Mouse (Mus musculus) MEL-GATA-1-ER (cell line): ENCODE data around the gene Selenon.
"Not testable (repeated sequence)": the region's sequence is repeated elsewhere in the genome, so short reads cannot be mapped to it uniquely, and the experiment has no call there.

Experiments used
- DNase-seq: peaks from one replicate; pipeline ENCODE4 v3.0.0-alpha.2; 2012; ENCODE audit warnings: low read depth; ENCODE audit errors: extremely low read depth

Selenon gene

GRCm38 (mm10) chr4:134510396-134510795 is 41.6 kb downstream of the Selenon start:
- no peak for DNase-seq

- DNase-seq: no peak
Observed at GRCm38 (mm10) chr4:134506713-134507112, 45.3 kb downstream of the Selenon start.

GRCm38 (mm10) chr4:134505966-134506594 is 45.9 kb downstream of the Selenon start:
- peak; percentile 96 for DNase-seq

DNA sequence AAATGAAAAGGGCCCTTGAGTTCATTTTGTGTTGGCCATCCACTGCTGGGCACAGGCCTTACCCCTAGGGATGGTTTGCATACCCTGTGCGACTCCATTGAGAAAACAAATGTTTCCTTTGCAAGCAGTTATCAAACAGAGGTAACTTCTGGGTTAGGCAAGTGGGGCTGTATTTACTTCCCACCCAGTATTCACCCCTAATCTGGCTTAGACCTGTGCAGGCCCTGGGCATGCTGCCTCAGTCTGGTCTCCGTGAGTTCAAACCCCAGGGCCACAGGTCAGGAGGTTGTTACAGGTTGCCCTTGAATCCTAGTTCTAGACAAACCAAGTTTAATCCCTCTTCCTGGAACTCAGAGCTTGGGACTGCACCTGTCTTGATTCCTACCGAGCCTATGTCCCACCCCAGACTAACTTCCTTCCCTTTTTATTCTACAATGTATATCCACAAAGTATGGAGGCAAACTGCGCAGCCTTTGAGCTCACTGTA is 46.6 kb downstream of the Selenon start:
- no peak for DNase-seq

DNA sequence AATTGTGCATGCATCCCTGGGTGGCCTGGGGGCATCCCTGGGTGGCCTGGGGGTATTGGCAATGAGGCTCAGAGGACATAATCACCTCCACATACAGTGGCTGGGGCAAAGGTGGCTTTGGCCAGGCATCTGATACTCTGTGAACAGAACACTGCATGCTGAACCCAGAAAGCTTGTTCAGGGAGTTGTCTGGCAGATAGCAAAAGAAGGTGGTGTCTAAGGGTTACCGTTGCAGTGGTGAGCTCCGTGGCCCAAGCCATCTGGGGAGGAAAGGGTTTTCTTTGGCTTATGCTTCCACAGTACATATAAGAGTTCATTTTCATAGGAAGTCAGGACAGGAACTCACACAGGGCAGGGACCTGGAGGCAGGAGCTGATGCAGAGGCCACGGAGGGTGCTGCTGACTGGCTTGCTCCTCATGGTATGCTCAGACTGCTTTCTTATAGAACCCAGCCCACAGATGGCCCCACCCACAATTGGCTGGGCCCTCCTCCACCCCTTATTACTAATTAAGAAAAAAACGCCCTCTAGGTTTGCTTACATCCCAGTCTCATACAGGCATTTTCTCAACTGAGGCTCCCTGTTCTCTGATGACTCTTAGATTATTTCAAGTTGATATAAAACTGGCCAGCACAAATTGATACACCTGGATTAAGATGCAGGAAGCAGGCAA is 48.1 kb downstream of the Selenon start:
- no peak for DNase-seq

DNA sequence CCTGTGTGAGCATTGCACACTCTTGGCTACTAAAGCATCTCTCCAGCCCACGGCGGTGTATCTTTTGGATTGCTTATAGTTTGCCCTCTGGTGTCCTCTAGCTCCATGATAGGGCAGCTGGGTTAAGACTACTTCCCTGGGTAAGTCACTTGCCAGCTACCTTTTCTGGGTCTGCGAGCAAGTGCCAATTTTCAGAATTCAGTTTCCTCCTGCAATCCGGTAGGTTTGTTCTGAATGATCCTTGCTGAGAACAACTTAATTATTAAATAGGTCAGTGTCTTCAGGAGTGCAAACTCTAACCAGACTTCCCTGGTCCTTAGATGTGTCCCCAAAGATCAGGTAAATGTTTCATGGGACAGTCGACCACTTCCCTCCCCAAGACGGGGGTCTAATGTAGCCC is 50.9 kb downstream of the Selenon start:
- DNase-seq: no peak

GRCm38 (mm10) chr4:134498983-134499382 is 53.0 kb downstream of the Selenon start:
- DNase-seq: not testable (repeated sequence)

DNA sequence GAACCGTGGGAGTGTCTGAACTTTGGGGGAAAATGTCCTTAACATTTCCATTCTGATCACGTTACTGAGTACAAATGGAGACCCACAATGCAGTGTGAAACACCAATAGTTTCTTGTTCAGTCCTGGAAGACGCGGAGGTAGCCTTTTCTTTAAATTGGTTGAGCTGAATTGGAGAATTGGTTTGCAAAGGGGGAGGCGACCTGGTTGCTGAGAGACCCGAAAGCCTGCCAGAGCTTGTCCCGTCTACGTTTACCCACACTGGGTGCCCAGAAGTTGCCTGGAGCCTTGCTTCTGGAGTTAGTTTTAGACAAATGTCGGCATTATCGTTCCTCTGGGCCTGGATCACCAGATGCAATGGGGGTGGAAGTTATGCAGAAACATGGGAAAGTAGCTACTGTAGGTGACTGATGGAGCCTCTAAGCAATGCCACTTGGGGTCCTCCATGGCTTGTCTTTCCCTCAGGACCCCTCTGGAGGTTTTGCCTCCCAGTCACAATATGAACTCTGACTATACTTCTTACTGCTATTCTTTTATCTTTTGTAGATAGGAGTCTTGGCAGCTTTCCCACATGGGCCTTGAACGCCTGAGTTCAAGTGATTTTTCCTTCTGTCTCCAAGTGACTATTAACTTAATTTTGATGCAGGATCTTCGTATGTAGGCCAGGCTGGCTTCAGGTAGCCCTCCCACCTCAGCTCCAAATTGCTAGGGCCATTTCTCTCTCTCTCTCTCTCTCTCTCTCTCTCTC is 53.8 kb downstream of the Selenon start:
- DNase-seq: peak; percentile 15

GRCm38 (mm10) chr4:134497223-134497622 is 54.7 kb downstream of the Selenon start:
- DNase-seq: no peak

GRCm38 (mm10) chr4:134496595-134497210 is 55.3 kb downstream of the Selenon start, which contains the start of gene Paqr7:
Paqr7 (plus strand) TSS chr4:134496697.
- peak; percentile 78 for DNase-seq

DNA sequence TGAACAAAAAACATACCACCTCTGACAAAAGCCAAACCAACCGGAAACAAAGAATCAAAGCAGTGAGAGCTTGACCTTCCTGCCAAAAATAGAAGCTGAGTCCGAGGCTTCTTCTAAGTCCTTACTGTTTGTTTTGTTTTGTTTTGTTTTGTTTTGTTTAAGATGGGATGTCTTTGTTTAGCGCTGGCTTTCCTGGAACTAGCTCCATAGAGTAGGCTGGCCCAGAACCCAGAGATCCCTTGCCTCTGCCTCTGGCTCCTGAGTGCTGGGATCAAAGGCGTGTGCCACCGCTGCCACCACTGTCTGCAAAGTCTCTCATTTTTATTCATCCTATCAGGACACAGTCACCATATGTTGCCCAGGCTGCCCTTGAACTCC is 56.4 kb downstream of the Selenon start:
- DNase-seq: no peak

DNA sequence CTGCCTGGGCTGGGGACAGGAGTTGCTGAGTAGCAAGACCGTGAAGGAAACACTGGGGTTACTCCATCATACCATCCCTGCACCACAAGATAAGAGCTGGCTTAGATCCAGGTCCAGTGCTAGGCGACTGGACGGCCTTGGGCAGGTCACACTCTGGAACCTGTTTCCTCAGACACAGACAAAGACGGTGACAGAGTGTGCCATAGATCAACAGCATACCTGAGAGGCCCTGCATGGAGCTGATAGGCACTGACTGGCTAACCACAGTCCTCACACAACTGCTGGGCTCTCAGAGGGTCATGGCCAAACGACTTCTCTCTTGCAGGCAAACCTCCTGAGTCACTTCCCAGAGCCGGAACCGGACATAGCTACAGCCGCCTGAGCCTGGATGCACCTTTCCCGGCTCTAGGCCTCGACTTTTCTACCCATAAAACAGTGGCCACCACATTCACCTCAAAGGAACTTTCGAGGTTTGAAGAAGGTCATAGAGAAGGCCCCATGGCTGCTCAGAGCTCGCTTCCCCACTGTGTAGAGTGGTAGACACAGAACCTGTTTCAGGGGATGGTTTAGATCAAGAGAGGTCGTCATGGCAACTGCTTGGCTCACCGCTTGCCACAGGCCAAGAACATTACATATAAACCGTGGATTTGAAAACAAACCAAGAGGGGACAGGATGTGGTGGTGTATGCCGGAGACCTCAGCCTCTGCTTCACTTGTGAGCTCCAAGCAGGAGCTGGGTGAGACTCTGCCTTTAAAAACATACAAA is 57.0 kb downstream of the Selenon start:
- DNase-seq: peak; percentile 62

DNA sequence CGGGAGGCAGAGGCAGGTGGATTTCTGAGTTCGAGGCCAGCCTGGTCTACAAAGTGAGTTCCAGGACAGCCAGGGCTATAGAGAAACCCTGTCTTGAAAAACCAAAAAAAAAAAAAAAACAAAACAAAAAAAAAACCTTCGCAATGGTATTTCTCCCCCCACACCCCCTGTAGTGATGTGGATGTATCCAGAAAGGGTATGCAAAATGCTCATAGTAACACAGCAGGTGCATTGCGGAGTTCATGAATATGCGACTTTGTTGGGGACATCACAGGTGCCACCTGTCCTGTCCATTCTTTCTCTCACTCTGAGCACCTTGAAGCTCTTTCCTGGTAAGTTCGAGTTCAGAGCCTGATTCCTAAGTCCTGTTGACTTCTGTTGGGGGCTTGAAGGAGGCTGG is 57.8 kb downstream of the Selenon start:
- not testable (repeated sequence) for DNase-seq

DNA sequence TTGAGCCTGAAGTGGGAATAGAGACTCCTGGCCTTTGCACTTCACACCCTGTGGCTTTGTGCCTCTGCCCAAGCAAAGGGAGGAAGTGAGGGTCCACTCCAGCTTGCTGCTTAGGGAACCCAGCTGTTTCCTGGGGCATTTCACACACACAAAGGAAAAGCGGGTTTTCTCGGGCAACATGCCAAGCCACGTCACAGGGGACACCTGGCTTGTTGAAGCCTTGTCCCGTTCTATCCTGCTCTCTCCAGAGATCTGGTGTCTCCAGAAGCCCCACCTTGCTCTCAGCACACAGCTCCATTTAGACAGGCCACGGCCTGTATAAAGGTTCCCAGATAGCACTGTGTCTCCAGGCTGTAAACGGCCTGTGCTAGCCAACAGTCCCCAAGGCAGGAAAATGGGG is 60.2 kb downstream of the Selenon start:
- no peak for DNase-seq

- DNase-seq: no peak
Observed at GRCm38 (mm10) chr4:134489986-134490665, 61.8 kb downstream of the Selenon start.

- no peak for DNase-seq
Observed at GRCm38 (mm10) chr4:134488211-134488610, 63.8 kb downstream of the Selenon start.
